Mouse (Mus musculus): ENCODE results near the gene Gucy2g. TPM values are rescaled to one million over a fixed set of nuclear protein-coding genes. Genes with fewer than 3 reads are reported as not detected.

Gucy2g gene
- total and polyA plus RNA-seq, 3 experiments, result 0.65 to 2.4 TPM; not detected in 1

GRCm38 (mm10) chr19:55166741-55167140, 74.3 kb downstream of the Gucy2g start (continued):
- TF ChIP-seq BHLHE40 (IDR thresholded peaks at IDR 0.05; ENCODE audit: borderline replicate concordance, low read depth, low read length), result no peak
- TF ChIP-seq MYB (IDR thresholded peaks at IDR 0.05; ENCODE audit: low read depth, low read length), result no peak
- no peak for TF ChIP-seq KAT2A (conservative IDR thresholded peaks at IDR 0.05; ENCODE audit: low read depth, low read length)
- TF ChIP-seq ZNF384 (IDR thresholded peaks at IDR 0.05; ENCODE audit: low read depth, low read length), result no peak

GRCm38 (mm10) chr19:55165954-55166353, 75.1 kb downstream of the Gucy2g start:
- TF ChIP-seq CHD2 (IDR thresholded peaks at IDR 0.05; ENCODE audit: low read length) (no peak), ELF1 (IDR thresholded peaks at IDR 0.05; ENCODE audit: low read depth, low read length) (no peak), ZC3H11A (IDR thresholded peaks at IDR 0.05; ENCODE audit: low read depth, low read length) (no peak)
- peak; percentile 8 for DNase-seq (ENCODE audit: low read depth, low spot score)
- no peak overlapping the region for H3K4me3 ChIP-seq (ENCODE audit: control insufficient read depth in 1 of 2, insufficient read depth in 1 of 2, low read depth in 2 of 2, low read length in 2 of 2)

GRCm38 (mm10) chr19:55165183-55165865, 75.7 kb downstream of the Gucy2g start:
- H3K27me3 ChIP-seq (ENCODE audit: control insufficient read depth in 1 of 2, insufficient read depth in 2 of 2, low read length in 2 of 2), result no peaks in the 10 kb centered on the region
- no peak for TF ChIP-seq MEF2A (IDR thresholded peaks at IDR 0.05; ENCODE audit: extremely low read depth, insufficient replicate concordance, low read depth, low read length, poor library complexity, severe bottlenecking)
- TF ChIP-seq ETS1 (IDR thresholded peaks at IDR 0.05; ENCODE audit: low read depth, low read length), result peak; percentile 62
- no peak for TF ChIP-seq UBTF (IDR thresholded peaks at IDR 0.05; ENCODE audit: borderline replicate concordance, insufficient read depth, low read depth, low read length)
- TF ChIP-seq CHD2 (IDR thresholded peaks at IDR 0.05; ENCODE audit: low read length), result no peak
- TF ChIP-seq GATA1 (IDR thresholded peaks at IDR 0.05; ENCODE audit: low read depth, low read length), result peak; percentile 67
- no peak for TF ChIP-seq SMC3 (IDR thresholded peaks at IDR 0.05; ENCODE audit: low read depth, low read length)
- no peak for TF ChIP-seq BHLHE40 (IDR thresholded peaks at IDR 0.05; ENCODE audit: borderline replicate concordance, low read depth, low read length)
- peak; percentile 58 to 69 for TF ChIP-seq EP300 (IDR thresholded peaks at IDR 0.05; ENCODE audit: low read depth in 1 of 2, low read length in 2 of 2)
- no peak for TF ChIP-seq SIN3A (IDR thresholded peaks at IDR 0.05; ENCODE audit: low read length)
- TF ChIP-seq MYB (IDR thresholded peaks at IDR 0.05; ENCODE audit: low read depth, low read length), result no peak
- TF ChIP-seq JUND (IDR thresholded peaks at IDR 0.05; ENCODE audit: low read depth, low read length), result no peak
- no peak for TF ChIP-seq CTCF (IDR thresholded peaks at IDR 0.05 in 2 of 3, conservative IDR thresholded peaks at IDR 0.05 in 1 of 3; ENCODE audit: control insufficient read depth in 1 of 3, insufficient read depth in 1 of 3, low read depth in 2 of 3, low read length in 3 of 3, poor library complexity in 1 of 3, severe bottlenecking in 1 of 3)
- TF ChIP-seq HCFC1 (IDR thresholded peaks at IDR 0.05; ENCODE audit: low read depth, low read length), result no peak
- no peak for TF ChIP-seq NELFE (IDR thresholded peaks at IDR 0.05; ENCODE audit: low read depth, low read length)
- TF ChIP-seq MXI1 (IDR thresholded peaks at IDR 0.05; ENCODE audit: low read depth, low read length), result no peak
- no peak for TF ChIP-seq ZMIZ1 (IDR thresholded peaks at IDR 0.05; ENCODE audit: low read depth, low read length)
- TF ChIP-seq E2F4 (IDR thresholded peaks at IDR 0.05; ENCODE audit: borderline replicate concordance, low read depth, low read length), result no peak
- no peak for TF ChIP-seq GABPA (IDR thresholded peaks at IDR 0.05; ENCODE audit: low read depth, low read length)
- peak; percentile 33; the same call in 1 of the 2 replicates for TF ChIP-seq TCF12 (IDR thresholded peaks at IDR 0.05; ENCODE audit: low read depth, low read length)
- no peak for TF ChIP-seq USF1 (IDR thresholded peaks at IDR 0.05; ENCODE audit: low read depth, low read length)
- no peak for TF ChIP-seq ZKSCAN1 (IDR thresholded peaks at IDR 0.05; ENCODE audit: low read depth, low read length)
- no peak for TF ChIP-seq USF2 (IDR thresholded peaks at IDR 0.05; ENCODE audit: borderline replicate concordance in 1 of 2, insufficient read depth in 1 of 2, low read depth in 1 of 2, low read length in 2 of 2)
- H3K4me1 ChIP-seq (ENCODE audit: control insufficient read depth in 1 of 2, insufficient read depth in 2 of 2, low read length in 2 of 2), result peaks cover 11 to 19% of the 10 kb centered on the region in 2 experiments

More at GRCm38 (mm10) chr19:55165954-55166353, 75.1 kb downstream of the Gucy2g start:
- peaks cover 11 to 19% of the 10 kb centered on the region in 2 experiments for H3K4me1 ChIP-seq (ENCODE audit: control insufficient read depth in 1 of 2, insufficient read depth in 2 of 2, low read length in 2 of 2)
- H3K36me3 ChIP-seq (ENCODE audit: control insufficient read depth in 1 of 2, insufficient read depth in 2 of 2, low read length in 2 of 2), result peaks cover 0 to 7% of the 10 kb centered on the region in 2 experiments; a peak in 2 of 4 replicates
- H3K79me2 ChIP-seq (ENCODE audit: control insufficient read depth, insufficient read depth, low read length, poor library complexity), result no peaks in the 10 kb centered on the region
- H3K9me3 ChIP-seq (replicated peaks; ENCODE audit: insufficient read depth, low read length), result no peaks in the 10 kb centered on the region
- no peaks in the 10 kb centered on the region for H3K27me3 ChIP-seq (ENCODE audit: control insufficient read depth in 1 of 2, insufficient read depth in 2 of 2, low read length in 2 of 2)
- no peak overlapping the region for H3K27ac ChIP-seq (ENCODE audit: control insufficient read depth, low read depth, low read length)
- H3K9ac ChIP-seq (ENCODE audit: control insufficient read depth, low read depth, low read length, poor library complexity, severe bottlenecking), result no peak overlapping the region

More at GRCm38 (mm10) chr19:55165183-55165865, 75.7 kb downstream of the Gucy2g start:
- peak; percentile 58 for DNase-seq (ENCODE audit: low read depth, low spot score)
- no peaks in the 10 kb centered on the region for H3K9me3 ChIP-seq (replicated peaks; ENCODE audit: insufficient read depth, low read length)
- H3K9ac ChIP-seq (ENCODE audit: control insufficient read depth, low read depth, low read length, poor library complexity, severe bottlenecking), result no peak overlapping the region
- no peak overlapping the region for H3K27ac ChIP-seq (ENCODE audit: control insufficient read depth, low read depth, low read length)
- no peak overlapping the region for H3K4me3 ChIP-seq (ENCODE audit: control insufficient read depth in 1 of 2, insufficient read depth in 1 of 2, low read depth in 2 of 2, low read length in 2 of 2)
- H3K79me2 ChIP-seq (ENCODE audit: control insufficient read depth, insufficient read depth, low read length, poor library complexity), result no peaks in the 10 kb centered on the region
- peaks cover 0 to 7% of the 10 kb centered on the region in 2 experiments; a peak in 2 of 4 replicates for H3K36me3 ChIP-seq (ENCODE audit: control insufficient read depth in 1 of 2, insufficient read depth in 2 of 2, low read length in 2 of 2)

Measured in MEL (cell line).